Mouse (Mus musculus): ENCODE measurements around the gene Topors.

Topors gene

DNA sequence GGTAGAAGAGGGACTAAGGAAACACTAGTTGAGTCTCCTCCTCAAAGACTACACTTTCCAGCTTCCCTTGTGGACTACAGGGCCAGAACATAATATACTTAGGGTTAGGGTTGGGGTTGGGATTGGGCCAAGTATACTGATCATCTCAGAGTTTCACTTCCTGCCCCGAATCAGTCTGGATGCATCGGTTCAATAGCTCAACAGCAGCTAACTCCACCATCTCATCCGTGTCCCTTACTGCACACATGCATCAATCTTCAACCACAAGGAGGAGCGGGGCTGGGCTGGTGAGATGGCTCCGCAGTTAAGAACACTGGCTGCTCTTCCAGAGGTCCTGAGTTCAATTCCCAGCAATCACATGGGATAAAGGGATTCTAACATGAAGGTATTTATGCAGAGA lies 18.7 kb downstream of the Topors start:
- no peak for DNase-seq (ENCODE audit: low spot score in 2 of 2)

DNA sequence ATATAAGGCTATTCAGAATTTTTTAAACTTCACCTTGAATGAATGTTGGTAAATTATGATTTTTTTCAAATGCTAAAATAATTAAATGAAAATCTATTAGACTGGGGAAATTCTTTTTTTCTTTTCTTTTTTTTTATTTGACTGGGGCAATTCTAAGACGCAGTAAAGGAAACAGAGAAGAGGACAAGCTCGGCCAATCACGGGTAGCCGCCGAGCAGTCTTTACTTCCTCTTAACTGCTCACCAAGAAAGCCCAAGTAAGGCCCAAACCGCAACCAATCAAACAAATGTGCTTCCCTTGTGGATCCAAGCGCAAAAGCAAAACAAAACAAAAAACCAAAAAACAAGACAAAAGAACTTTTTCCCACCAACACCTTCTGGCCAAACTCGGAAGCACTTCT lies 25.6 kb downstream of the Topors start:
- no peak for DNase-seq (ENCODE audit: low spot score in 2 of 2)

DNA sequence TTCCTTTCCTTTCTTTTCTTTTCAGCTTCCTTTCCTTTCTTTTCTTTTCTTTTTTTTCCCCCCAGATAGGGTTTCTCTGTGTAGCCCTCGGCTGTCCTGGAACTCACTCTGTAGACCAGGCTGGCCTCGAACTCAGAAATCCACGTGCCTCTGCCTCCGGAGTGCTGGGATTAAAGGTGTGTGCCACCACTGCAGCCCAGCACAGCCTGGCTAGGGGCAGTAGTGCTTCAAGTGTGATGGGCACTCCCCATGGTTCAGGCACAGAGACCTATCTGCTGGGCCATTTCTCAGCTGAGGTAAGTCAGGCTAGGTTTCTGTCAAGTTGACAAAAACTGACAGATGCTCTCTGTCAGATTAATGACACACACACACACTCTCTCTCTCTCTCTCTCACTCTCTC lies 26.6 kb downstream of the Topors start:
- DNase-seq (ENCODE audit: low spot score in 2 of 2): no peak

DNA sequence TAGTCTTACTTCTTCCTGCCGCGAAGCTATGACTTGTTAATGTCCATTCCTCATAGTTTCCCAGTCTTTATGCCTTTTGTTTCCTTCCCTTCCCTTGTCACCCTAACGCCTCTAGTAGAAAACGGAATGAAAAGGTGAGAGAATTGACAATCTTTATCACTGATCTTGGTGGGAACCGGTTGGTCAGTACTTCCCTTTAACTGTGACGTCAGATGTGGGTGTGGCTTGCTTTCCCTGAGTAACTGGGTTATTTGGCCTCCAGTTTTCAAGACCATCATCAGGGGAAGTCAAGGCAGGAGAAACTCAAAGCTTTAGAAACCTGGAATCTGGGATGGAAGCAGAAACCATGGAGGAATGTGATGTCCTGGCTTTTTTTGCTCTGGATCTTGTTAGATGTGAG lies 27.7 kb downstream of the Topors start:
- DNase-seq (ENCODE audit: low spot score in 2 of 2): no peak

DNA sequence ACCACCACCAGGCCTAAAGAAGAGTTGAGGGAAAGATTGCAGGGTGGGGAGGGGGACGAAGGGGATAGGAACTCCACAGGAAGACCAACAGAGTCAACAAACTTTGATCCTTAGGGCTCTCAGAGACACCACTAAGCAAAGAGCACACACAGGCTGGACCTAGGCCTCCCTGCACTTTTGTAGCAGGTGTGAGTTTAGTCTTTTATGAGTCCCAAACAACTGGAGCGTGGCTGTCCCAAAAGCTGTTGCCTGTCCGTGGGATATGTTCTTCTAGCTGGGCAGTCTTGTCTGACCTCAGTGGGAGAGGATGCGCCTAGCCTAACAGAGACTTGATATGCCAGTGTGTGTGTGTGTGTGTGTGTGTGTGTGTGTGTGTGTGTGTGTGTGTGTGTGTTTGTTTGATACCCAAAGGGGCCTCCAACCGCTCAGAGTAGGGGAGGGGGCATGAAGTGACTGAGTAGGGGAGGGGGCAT lies 29.3 kb downstream of the Topors start:
- DNase-seq (ENCODE audit: low spot score in 2 of 2): no peak

DNA sequence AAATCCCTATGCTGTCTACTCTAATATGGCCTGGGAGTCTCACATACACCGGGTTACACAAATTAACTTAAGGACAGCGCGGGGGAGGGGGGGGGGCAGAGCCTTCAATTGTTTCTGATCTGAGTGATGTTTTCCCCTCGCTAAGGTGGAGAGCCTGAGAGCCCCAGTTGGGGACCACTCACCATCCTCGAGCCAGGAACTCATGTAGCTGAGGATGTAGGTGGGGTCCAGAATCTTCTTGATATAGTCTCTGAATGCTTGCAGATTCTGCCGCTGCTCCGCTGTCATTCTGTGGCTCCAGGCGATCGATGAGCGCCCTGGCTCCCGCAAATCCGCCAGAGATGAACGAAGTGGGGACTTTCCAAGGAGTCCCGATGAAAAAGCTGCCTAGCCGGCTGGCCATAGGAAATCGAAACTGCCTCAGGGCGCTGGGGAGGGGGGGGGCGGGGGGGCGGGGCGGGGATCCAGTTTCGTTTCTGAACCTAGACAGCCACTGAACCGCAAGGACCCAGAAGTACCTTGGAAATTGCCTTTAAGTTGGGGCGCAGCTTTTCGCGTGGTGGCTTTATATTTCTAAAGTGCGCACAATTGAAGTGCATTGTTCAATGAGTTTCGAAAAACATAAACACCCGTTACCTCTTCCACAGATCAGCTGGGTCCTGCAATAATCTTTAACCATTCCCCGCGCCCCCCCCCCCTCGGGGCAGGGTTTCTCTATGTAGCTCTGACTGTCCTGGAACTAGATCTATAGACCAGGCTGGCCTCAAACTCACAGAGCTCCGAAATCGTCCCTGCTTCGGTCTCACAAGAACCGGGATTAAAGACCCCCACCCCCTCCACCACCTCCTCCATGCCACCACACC lies 30.0 kb downstream of the Topors start, which contains the start of gene Ddx58:
TSS of gene Ddx58 (minus strand) at position 420 of the 863 bp plus-strand sequence.
- no peak for DNase-seq (ENCODE audit: low spot score in 2 of 2)

DNA sequence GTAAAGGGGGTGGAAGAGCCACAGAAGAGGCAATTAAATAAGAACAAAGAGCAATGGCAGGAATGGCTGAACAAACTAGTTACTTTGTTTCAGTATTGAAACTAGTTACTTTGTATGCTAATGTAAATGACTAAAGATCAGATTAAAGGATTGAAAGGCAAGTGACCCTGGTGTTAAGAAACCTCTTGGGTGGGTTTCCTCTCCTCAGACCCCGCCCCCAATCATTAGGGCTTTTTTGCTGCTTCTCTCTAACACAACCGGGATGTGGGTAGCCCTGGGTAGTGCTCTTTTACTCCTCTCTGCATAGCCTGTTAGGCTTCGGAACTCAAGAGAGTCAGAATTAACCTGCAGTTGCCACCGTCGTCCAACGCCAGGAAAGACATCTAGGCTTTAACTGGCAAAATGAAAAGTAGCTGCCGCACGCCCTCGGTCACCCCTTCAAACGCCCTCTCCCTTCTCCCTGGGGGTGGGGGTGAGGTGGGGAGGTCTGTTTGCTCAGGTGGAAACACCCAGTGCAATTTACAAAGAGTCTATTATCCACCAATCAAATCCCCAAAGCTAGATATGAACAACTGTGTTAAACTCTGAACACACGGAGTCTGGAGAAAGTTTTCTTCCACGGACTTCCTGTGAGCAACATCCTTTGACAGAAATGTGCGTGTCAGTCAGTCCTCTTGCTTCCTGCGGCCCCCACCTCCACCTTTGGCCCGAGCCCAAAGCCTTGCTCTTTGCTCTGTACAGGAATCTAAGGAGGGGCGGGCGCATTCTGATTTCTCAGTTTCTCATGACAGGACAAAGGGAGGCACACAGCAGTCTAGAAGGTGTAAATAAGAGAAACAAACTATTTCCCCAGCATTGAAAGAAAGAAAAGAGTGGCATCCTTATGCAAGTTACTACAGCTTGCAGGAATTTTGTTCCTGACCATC lies 30.9 kb downstream of the Topors start:
- no peak for DNase-seq (ENCODE audit: low spot score in 2 of 2)

DNA sequence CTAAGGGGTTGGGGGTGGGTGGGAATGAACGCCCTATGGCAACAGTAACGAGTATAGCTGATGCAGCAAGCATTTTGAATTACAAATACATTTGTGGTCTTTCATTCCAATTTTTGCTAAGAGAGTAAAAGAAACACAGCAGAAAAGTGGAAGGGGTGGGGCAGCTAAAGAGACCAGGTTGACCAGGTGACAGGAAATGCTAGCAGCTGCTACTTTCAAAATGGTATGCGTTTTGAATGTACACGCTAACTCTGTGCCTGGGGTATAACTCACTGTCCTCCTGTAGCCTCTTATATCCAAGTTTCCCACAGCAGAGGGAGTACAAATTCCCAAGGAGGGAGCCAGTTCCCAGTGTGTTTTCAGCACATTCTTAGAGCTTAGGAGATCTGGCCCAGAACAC lies 32.8 kb downstream of the Topors start:
- DNase-seq (ENCODE audit: low spot score in 2 of 2): no peak

DNA sequence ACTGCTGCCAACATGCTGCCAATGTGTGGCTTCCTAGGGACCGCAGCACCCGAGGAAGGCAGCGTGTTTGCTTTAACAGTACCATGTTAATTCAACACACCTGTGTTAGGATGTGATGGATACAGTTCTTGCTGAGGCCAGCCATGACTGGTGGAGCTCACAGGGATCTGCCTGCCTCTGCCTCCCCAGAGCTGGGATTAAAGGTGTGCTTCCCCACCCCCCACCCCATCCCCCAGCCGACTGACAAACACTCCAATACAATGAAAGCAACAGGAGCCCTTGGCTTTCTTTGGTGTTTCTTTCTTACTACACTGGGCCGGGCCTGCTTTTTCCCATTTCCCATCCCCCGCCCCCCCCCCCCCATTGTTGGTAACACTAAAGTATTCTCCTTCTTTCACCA lies 35.4 kb downstream of the Topors start:
- DNase-seq (ENCODE audit: low spot score in 2 of 2): no peak

DNA sequence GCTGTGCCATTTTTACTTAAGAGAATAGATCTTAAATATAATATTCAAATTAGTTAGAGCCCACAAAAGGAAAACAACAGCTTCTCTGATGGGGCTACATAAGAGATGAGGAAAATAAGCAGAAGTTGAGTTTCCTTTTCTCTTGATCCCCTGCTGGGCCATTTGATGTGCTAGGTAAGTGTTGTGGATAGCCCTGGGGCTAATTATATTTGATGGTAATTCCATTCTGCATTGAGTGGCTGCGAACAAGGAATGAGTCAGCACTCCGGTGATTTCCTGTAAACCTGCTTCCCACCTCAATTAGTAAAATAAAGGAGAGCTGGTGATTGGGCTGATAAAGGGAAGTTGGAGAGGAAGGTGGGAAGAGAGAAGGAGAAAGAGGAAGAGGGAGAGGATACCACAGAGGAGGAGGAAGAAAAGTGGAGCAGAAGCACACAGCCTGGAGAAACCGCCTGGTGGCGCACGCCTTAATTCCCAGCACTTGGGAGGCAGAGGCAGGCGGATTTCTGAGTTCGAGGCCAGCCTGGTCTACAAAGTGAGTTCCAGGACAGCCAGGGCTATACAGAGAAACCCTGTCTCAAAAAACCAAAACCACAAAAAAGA lies 36.5 kb downstream of the Topors start:
- no peak for DNase-seq (ENCODE audit: low spot score in 2 of 2)

DNA sequence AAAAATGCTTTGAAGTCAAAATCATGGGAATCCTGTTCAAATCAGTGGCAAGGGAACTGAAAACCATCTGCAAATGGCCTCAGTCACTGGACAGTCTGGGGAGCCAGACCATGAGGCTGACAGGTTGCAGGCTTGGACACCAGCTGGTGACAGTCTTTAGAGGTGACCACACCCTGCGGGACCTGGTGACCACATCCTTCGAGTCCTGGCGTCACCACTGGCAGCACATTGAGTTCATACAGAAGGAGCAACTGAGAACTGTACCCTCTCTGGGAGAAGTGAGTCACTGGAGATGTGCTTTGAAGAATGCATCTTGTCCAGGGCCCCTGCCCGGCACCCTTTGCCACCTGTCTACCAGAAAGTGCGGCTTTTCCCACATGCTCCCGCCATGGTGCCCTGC lies 39.9 kb downstream of the Topors start:
- no peak for DNase-seq (ENCODE audit: low spot score in 2 of 2)

DNA sequence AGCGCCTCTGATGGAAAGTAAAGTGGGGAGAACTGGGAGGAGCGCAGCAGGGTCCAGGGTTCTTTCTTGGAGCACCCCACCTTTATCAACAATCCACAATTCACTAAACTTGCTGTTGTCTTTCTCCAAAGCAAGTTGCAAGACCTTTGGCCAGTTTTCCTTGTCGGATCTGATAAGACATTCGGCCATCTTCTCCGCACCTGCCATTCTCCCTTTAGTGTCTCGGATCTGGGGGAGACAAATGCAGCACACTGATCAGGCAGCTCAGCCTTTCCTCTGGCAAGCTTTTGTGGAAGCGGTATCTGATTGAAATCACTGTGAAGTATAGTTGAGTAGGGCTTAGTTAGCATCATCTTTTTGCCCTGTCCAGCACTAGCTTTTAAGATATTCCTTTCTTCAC lies 41.8 kb downstream of the Topors start:
- no peak for DNase-seq (ENCODE audit: low spot score in 2 of 2)

DNA sequence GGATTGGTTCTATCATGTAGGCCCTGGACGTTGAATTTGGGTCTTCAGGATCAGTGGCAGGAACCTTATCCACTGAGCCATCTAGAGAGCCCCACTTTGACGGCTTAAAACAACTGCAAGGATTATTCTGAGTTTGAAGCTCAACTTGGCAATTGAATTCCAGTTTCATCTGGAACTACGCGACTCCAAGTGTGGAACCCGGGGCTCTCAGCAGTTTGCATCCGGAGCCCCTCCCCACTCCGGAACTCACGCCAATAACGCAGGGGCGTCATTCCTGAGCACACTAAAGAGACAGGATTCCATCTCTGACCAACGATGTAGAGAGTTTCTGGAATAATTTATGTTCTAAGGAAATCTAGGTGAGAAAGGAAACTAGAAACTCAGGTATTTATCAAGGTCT lies 42.5 kb downstream of the Topors start:
- no peak for DNase-seq (ENCODE audit: low spot score in 2 of 2)

DNA sequence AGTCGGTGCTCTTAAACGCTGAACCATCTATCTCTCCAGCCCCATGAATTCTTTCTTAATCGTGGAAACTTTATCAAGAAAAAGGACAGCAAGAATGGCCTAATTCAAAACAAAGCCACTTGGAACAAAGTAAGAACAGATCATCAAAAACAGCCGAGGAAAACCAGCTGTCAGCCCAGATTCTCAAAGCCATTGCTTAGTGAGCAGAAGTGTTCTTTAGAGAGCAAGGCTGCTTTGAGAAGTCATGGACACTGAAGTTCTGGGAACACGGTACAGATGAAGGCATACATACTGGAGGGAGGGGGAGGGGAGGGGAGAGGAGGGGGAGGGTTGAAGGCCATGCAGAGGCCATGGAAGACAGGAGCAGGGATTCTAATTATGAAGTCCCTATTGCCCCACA lies 43.6 kb downstream of the Topors start:
- DNase-seq (ENCODE audit: low spot score in 2 of 2): no peak

DNA sequence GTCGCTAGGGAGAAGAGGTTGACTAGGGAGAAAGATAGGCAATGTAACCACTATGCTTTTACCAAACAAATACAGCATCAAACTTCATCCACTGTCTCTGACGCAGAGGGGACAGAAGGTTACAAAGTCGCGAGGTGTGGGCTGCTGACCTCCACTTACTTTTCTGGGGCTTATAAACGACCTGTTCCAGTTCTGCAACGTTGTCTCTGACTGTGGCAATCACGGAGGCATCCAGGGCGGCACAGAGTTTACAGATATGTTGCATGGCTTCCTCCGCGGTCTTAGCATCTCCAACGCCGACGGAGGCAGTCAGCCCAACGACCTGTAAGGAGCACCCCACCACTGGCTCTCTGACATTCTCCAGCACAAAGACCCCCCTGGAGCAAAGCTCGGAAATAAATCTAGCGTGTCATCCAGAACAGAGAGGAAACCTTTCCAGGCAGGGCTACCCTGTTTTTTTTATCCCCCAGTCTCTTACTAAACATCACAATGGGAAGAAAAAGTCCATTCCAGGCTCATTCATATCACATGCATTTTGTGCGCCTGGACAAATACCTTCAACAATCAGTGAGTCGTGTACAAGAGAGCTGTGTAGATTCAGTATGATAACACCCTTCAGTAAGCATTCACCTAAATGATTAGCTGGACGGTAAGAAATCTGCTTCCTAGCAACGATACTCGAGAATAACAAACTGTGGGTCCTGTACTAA lies 47.6 kb downstream of the Topors start:
- no peak for DNase-seq (ENCODE audit: low spot score in 2 of 2)

DNA sequence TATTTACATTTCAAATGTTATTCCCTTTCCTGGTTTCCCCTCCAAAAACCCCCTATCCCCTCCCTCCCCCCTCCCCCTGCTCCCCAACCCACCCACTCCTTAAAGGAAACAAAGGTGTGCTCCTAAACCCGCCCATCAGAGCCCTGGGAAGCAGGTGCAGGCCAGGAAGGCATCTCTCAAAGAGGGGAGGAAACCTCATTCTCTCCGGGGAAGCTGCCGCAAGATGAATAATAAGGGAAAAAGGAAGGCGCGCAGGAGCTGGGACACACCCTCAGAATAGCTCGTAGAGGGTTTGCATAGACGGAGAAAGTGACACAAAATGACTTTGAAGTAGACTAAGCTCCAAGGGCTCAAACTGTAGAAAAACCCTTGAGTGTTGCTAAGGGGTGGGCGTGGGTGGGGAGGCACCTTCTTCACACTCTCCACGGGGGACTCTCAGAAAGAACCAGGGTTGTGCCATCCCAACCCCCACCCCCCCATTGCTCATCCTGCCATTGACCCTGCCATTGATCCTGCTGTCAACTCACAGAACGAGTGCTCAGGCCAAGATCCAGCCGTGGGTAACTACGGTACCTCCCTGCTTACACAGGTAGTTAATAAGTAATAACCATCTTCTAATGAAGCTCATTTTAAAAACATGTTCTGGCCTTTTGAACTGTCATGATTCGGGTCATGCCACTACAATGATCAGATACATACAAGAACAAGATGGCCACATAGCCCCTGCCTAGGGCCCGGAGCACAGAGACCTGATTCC lies 48.5 kb downstream of the Topors start:
- no peak for DNase-seq (ENCODE audit: low spot score in 2 of 2)

DNA sequence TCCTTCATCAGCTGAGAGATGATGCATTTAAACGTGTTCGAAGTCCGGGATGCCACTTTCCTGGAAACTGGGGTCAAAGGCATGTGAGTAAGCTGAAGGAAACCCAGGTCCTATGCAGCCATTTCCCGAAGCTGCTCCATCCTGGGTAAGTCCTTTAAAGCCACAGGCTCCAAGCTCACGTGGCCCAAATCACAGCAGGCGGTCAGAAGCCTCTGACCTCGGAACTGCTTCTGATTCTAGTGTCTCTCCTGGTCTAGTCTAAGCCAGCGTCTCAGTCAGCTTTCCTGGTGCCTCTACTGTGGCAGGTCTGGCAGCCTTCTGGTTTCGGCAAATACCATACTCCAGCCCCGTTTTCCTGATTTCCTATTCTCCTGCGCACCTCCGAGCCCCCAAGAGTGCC lies 49.2 kb downstream of the Topors start:
- no peak for DNase-seq (ENCODE audit: low spot score in 2 of 2)

DNA sequence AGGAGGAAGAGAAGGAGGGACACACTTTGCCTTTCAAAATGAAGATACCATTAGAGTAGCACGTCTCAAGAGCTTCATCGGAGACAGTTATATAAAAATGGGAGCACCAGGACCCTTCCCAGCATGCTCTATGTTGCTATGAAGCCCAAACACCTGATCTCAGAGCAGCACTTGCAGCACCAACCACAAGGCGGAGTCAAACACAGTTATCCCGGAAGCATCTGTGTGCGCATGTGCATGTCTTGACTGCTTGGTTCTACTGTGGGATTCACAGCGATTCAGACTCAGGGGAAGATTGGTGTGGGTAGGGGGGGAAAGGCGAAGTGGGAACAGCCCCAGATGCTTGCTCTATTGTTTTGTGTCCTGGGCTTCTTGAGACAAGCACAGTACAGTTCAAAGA lies 51.3 kb downstream of the Topors start:
- DNase-seq (ENCODE audit: low spot score in 2 of 2): no peak

DNA sequence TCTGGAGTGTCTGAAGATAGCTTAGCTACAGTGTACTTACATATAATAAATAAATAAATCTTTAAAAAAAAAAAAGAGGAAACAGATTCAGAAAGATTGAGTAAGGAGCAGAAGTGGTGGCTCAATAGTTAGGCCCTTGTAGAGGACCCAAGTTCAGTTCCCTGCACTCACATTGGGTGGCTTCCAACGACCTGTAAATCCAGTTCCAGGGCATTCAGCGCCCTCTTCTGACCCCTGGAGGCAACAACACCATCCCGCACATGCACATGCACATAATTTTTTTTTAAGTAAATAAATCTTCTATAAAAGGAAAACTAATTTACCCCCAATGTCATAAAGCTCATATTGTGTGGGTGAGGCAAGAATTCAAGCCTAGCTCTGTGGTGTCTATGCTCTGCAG lies 51.7 kb downstream of the Topors start:
- DNase-seq (ENCODE audit: low spot score in 2 of 2): no peak

DNA sequence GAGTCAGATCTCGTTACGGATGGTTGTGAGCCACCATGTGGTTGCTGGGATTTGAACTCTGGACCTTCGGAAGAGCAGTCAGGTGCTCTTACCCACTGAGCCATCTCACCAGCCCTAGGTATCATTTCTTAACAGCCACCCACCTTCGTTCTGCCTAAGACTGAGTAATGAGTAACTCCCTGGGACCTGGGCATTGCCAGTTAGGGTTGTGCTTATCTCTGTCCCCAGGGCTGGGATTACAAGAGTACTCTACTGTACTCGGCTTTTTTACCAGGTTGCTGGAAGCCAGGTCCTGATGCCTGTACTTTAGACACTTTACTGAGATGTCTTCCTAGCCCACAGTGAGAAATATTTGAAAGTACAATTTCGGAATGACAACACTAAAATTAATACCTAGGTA lies 57.5 kb downstream of the Topors start:
- no peak for DNase-seq (ENCODE audit: low spot score in 2 of 2)
